ENCODE assay signal across 17 mouse cellular contexts in the genomic region with DNA sequence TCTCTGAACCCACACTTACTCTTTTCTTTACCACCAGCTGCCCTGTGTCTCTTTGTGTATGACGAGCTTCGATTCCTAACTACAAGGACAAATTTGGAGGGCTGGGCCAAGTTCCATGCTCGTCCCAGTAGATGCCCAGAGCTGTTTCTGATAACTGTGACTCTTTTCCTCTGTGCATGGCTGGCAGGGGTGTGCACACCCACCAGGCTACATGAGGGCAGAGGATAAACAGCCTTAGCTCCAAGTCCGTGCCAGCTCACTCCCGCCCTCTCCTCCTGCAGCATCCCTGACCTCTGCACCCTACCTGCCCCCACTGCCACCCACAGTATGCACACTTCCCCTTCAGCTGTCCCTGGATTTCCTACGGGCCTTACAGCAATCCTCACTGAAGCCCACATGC. TPM values are rescaled to one million over a fixed set of nuclear protein-coding genes. Genes with fewer than 3 reads are reported as not detected.
DNase-seq lines count a peak whose midpoint lies in the region; ATAC-seq lines count a peak whose summit lies in the region.
"Had no signal": no experiment of that assay in that cellular context is flagged by ENCODE, and none has a peak within 500 bp of the region (broad histone marks: within the 10 kb centered on the region; RNA-seq: fewer than 3 reads in every experiment).

No protein-coding gene starts in this region.

- H3K9ac ChIP-seq in heart, embryonic 11.5 days (ENCODE audit: low read depth, low read length): no peak overlapping the region
- H3K9ac ChIP-seq in heart, embryonic 15.5 days: no peak overlapping the region
- H3K9ac ChIP-seq in forebrain, embryonic 11.5 days (ENCODE audit: low read length): no peak overlapping the region
- H3K9ac ChIP-seq: neural tube, embryonic 13.5 days had no signal

- 67% methylated on average over 6 of the region's 6 CpGs for WGBS in heart, embryonic 11.5 days (ENCODE audit: insufficient replicate concordance)
- WGBS in heart, embryonic 15.5 days: 52% methylated on average over 6 of the region's 6 CpGs
- 81% methylated on average over 6 of the region's 6 CpGs for WGBS in forebrain, embryonic 11.5 days

- no peak for ATAC-seq in heart, embryonic 11.5 days (replicated peaks; ENCODE audit: insufficient number of reproducible peaks, low FRiP score, low TSS enrichment)
- ATAC-seq in heart, embryonic 15.5 days (replicated peaks; ENCODE audit: insufficient number of reproducible peaks, insufficient read depth, low FRiP score, low read depth): 0 out of 2 replicates have a peak, but pooled peaks have one; percentile 31
- ATAC-seq in forebrain, embryonic 11.5 days (replicated peaks; ENCODE audit: low FRiP score): no peak
- ATAC-seq: CD4-positive, CD25-positive, alpha-beta regulatory T cell, adult 4 months; forebrain, embryonic 16.5 days had no signal

- peaks cover 9% of the 10 kb centered on the region for H3K4me1 ChIP-seq in heart, embryonic 11.5 days (ENCODE audit: control insufficient read depth, insufficient read depth, low read length)
- peaks cover 14% of the 10 kb centered on the region for H3K4me1 ChIP-seq in heart, embryonic 15.5 days (replicated peaks)
- H3K4me1 ChIP-seq in forebrain, embryonic 11.5 days (replicated peaks; ENCODE audit: control insufficient read depth, insufficient read depth, low read length): no peaks in the 10 kb centered on the region

- no peak overlapping the region for H3K27ac ChIP-seq in heart, embryonic 11.5 days (ENCODE audit: low read depth, low read length)
- H3K27ac ChIP-seq in heart, embryonic 15.5 days: peak overlapping the region; percentile 46
- no peak overlapping the region for H3K27ac ChIP-seq in forebrain, embryonic 11.5 days (ENCODE audit: low read depth, low read length)
- H3K27ac ChIP-seq: embryonic facial prominence, embryonic 10.5 days; hindbrain, embryonic 10.5 days; neural tube, embryonic 13.5 days had no signal

- intact Hi-C loops in heart, postnatal 10 days (cut with DNase I): no loop called here

- no peaks in the 10 kb centered on the region for H3K9me3 ChIP-seq in heart, embryonic 11.5 days (replicated peaks; ENCODE audit: control insufficient read depth, low read length)
- H3K9me3 ChIP-seq in heart, embryonic 15.5 days (replicated peaks): no peaks in the 10 kb centered on the region
- H3K9me3 ChIP-seq in forebrain, embryonic 11.5 days (ENCODE audit: control insufficient read depth, low read length): no peaks in the 10 kb centered on the region
- H3K9me3 ChIP-seq: embryonic facial prominence, embryonic 10.5 days; hindbrain, embryonic 10.5 days; neural tube, embryonic 13.5 days had no signal

- peak; percentile 12 to 54 for DNase-seq in heart, adult 9 months (ENCODE audit: low spot score in 2 of 2)
- peak; percentile 22 to 47 for DNase-seq in heart, postnatal 10 days
- DNase-seq in kidney, postnatal 36 days: peak; percentile 64 to 65
- DNase-seq in forebrain, embryonic 11.5 days (ENCODE audit: low spot score): no peak
- no peak for DNase-seq in retina, embryonic 14.5 days (ENCODE audit: low spot score)
- DNase-seq: cerebellum, postnatal 36 days; gastrocnemius, postnatal 10 days; lung, postnatal 10 days; right cerebral cortex, postnatal 4 days had no signal

- H3K27me3 ChIP-seq in heart, embryonic 11.5 days (ENCODE audit: control insufficient read depth, insufficient read depth, low read length): no peaks in the 10 kb centered on the region
- no peaks in the 10 kb centered on the region for H3K27me3 ChIP-seq in heart, embryonic 15.5 days
- H3K27me3 ChIP-seq in forebrain, embryonic 11.5 days (ENCODE audit: control insufficient read depth, insufficient read depth, low read length): no peaks in the 10 kb centered on the region
- H3K27me3 ChIP-seq: neural tube, embryonic 13.5 days had no signal

- no peaks in the 10 kb centered on the region for H3K36me3 ChIP-seq in heart, embryonic 11.5 days (ENCODE audit: control insufficient read depth, insufficient read depth, low read length)
- no peaks in the 10 kb centered on the region for H3K36me3 ChIP-seq in heart, embryonic 15.5 days
- H3K36me3 ChIP-seq in forebrain, embryonic 11.5 days (ENCODE audit: control insufficient read depth, insufficient read depth, low read length): no peaks in the 10 kb centered on the region
- H3K36me3 ChIP-seq: embryonic facial prominence, embryonic 10.5 days; hindbrain, embryonic 10.5 days; neural tube, embryonic 13.5 days had no signal

- no peak overlapping the region for H3K4me2 ChIP-seq in heart, embryonic 11.5 days
- no peak overlapping the region for H3K4me2 ChIP-seq in heart, embryonic 15.5 days
- no peak overlapping the region for H3K4me2 ChIP-seq in forebrain, embryonic 11.5 days (ENCODE audit: low read depth, low read length, severe bottlenecking)
- H3K4me2 ChIP-seq: neural tube, embryonic 13.5 days had no signal

- H3K4me3 ChIP-seq in heart, embryonic 11.5 days (ENCODE audit: low read depth, low read length): no peak overlapping the region
- H3K4me3 ChIP-seq in heart, embryonic 15.5 days: no peak overlapping the region
- no peak overlapping the region for H3K4me3 ChIP-seq in forebrain, embryonic 11.5 days (ENCODE audit: low read depth, low read length)
- H3K4me3 ChIP-seq: embryonic facial prominence, embryonic 10.5 days; erythroblast, embryonic 14.5 days; hindbrain, embryonic 10.5 days; neural tube, embryonic 13.5 days had no signal

RNA-seq across cellular contexts. Expression of a gene that starts 41.9 kb away (rescaled TPM):
- polyA plus RNA-seq in heart, embryonic 11.5 days (2014; fragmentation: Nextera tagmentation; extraction: Ambion mirVana): 29.7 TPM in 2 replicates
- 17.3 and 20.7 TPM in 2 replicates for polyA plus RNA-seq in heart, embryonic 15.5 days (2015; fragmentation: Nextera tagmentation; extraction: Ambion mirVana)
- total RNA-seq in heart, postnatal 10 days (2021): 10 to 100 TPM; 17.3 to 18.1 TPM
- 4.4 and 4.6 TPM in 2 replicates for polyA plus RNA-seq in forebrain, embryonic 11.5 days (2014; fragmentation: Nextera tagmentation; extraction: Ambion mirVana)

Comparison
In these comparisons a context has a peak if more than half of its experiments do, and no peak if none do; other contexts are left out.
1. DNase-seq: peak in heart, adult 9 months (2 of 2), heart, postnatal 10 days (2 of 2) and kidney, postnatal 36 days (2 of 2); none in forebrain, embryonic 11.5 days (single experiment) and retina, embryonic 14.5 days (single experiment).